Mouse (Mus musculus) ES-Bruce4 (cell line): ENCODE results near the gene Epha7. TPM values are rescaled to one million over a fixed set of nuclear protein-coding genes. Genes with fewer than 3 reads are reported as not detected.

Experiments used
- H3K27ac ChIP-seq: 2 replicates; pipeline ENCODE4 v1.5.1; 2012; ENCODE audit warnings: low read length, inconsistent platforms; ENCODE audit not compliant: insufficient read depth
- H3K27me3 ChIP-seq: 2 replicates; pipeline ENCODE4 v1.6.1; 2012; ENCODE audit warnings: mild to moderate bottlenecking, low read length, inconsistent platforms; ENCODE audit not compliant: control insufficient read depth, poor library complexity, insufficient read depth, severe bottlenecking
- H3K36me3 ChIP-seq: 2 replicates; pipeline ENCODE4 v1.6.1; 2012; ENCODE audit warnings: inconsistent platforms, mild to moderate bottlenecking, low read length, moderate library complexity; ENCODE audit not compliant: control insufficient read depth, poor library complexity, insufficient read depth, severe bottlenecking
- H3K4me1 ChIP-seq: one replicate; pipeline ENCODE4 v1.8.1; 2011; ENCODE audit warnings: low read length; ENCODE audit not compliant: control insufficient read depth, insufficient read depth
- H3K4me3 ChIP-seq: 2 replicates; pipeline ENCODE4 v1.5.1; 2011; ENCODE audit warnings: low read depth, mild to moderate bottlenecking, low read length
- H3K9ac ChIP-seq: 2 replicates; pipeline ENCODE4 v1.6.1; 2012; ENCODE audit warnings: low read depth, mild to moderate bottlenecking, inconsistent platforms; ENCODE audit not compliant: poor library complexity, severe bottlenecking
- H3K9me3 ChIP-seq: replicated peaks from 2 replicates; pipeline ENCODE4 v1.6.1; 2012; ENCODE audit warnings: mild to moderate bottlenecking, low read length, inconsistent platforms; ENCODE audit not compliant: control insufficient read depth, poor library complexity, insufficient read depth, severe bottlenecking
- CTCF ChIP-seq: IDR thresholded peaks from one replicate; pipeline ENCODE4 v1.8.1; 2011; ENCODE audit warnings: low read depth, low read length
- EP300 ChIP-seq: IDR thresholded peaks from 2 replicates; pipeline ENCODE4 v1.6.1; 2011; ENCODE audit warnings: low read depth, low read length; ENCODE audit not compliant: insufficient read depth
- POLR2A ChIP-seq: IDR thresholded peaks from one replicate; pipeline ENCODE4 v1.8.1; 2011; ENCODE audit warnings: low read length; ENCODE audit not compliant: insufficient read depth
- polyA plus RNA-seq: library from polyadenylated mRNA; stranded (reverse); fragments of >200 nt; gene quantifications from 2 replicates; pipeline ENCODE4 v1.2.4, GENCODE M21; 2011; ENCODE audit warnings: low read depth; ENCODE audit not compliant: missing spikeins, insufficient read depth, insufficient read length

Epha7 gene
- polyA plus RNA-seq, 1 experiment: 4.2 TPM

GRCm38 (mm10) chr4:28846311-28846710, 33.4 kb downstream of the Epha7 start:
- Histone ChIP-seq H3K27me3 (no peaks in the 10 kb centered on the region), H3K4me1 (no peaks in the 10 kb centered on the region), H3K9ac (no peak overlapping the region), H3K36me3 (no peaks in the 10 kb centered on the region), H3K9me3 (no peaks in the 10 kb centered on the region), H3K27ac (no peak overlapping the region), H3K4me3 (no peak overlapping the region)
- no peak for TF ChIP-seq CTCF
- TF ChIP-seq EP300: no peak
- no peak for TF ChIP-seq POLR2A

GRCm38 (mm10) chr4:28850388-28850787, 37.5 kb downstream of the Epha7 start:
- Histone ChIP-seq H3K4me1 (no peaks in the 10 kb centered on the region), H3K9ac (no peak overlapping the region), H3K27me3 (no peaks in the 10 kb centered on the region), H3K36me3 (no peaks in the 10 kb centered on the region), H3K4me3 (no peak overlapping the region), H3K9me3 (no peaks in the 10 kb centered on the region), H3K27ac (no peak overlapping the region)
- TF ChIP-seq CTCF (no peak), EP300 (no peak), POLR2A (no peak)

- H3K36me3 ChIP-seq: no peaks in the 10 kb centered on the region
- no peak for TF ChIP-seq CTCF
- no peak for TF ChIP-seq EP300
- TF ChIP-seq POLR2A: no peak
- H3K9me3 ChIP-seq: no peaks in the 10 kb centered on the region
- H3K27me3 ChIP-seq: no peaks in the 10 kb centered on the region
- no peak overlapping the region for H3K9ac ChIP-seq
- no peaks in the 10 kb centered on the region for H3K4me1 ChIP-seq
- no peak overlapping the region for H3K27ac ChIP-seq
- H3K4me3 ChIP-seq: no peak overlapping the region
Observed at GRCm38 (mm10) chr4:28862845-28863666, 50.1 kb downstream of the Epha7 start.

GRCm38 (mm10) chr4:28866411-28866810, 53.5 kb downstream of the Epha7 start:
- no peaks in the 10 kb centered on the region for H3K27me3 ChIP-seq
- no peaks in the 10 kb centered on the region for H3K36me3 ChIP-seq
- H3K4me3 ChIP-seq: no peak overlapping the region
- TF ChIP-seq CTCF: no peak
- H3K4me1 ChIP-seq: no peaks in the 10 kb centered on the region
- H3K9me3 ChIP-seq: no peaks in the 10 kb centered on the region
- H3K9ac ChIP-seq: no peak overlapping the region
- H3K27ac ChIP-seq: no peak overlapping the region

- no peak overlapping the region for H3K4me3 ChIP-seq
- no peaks in the 10 kb centered on the region for H3K4me1 ChIP-seq
- no peaks in the 10 kb centered on the region for H3K27me3 ChIP-seq
- no peak overlapping the region for H3K27ac ChIP-seq
- H3K36me3 ChIP-seq: no peaks in the 10 kb centered on the region
- no peak overlapping the region for H3K9ac ChIP-seq
- TF ChIP-seq CTCF (no peak), POLR2A (no peak), EP300 (no peak)
- H3K9me3 ChIP-seq: no peaks in the 10 kb centered on the region
Observed at GRCm38 (mm10) chr4:28871615-28872014, 58.7 kb downstream of the Epha7 start.

GRCm38 (mm10) chr4:28881271-28882044, 68.5 kb downstream of the Epha7 start:
- Histone ChIP-seq H3K9ac (no peak overlapping the region), H3K9me3 (no peaks in the 10 kb centered on the region), H3K36me3 (no peaks in the 10 kb centered on the region), H3K4me3 (no peak overlapping the region), H3K4me1 (no peaks in the 10 kb centered on the region), H3K27ac (no peak overlapping the region), H3K27me3 (no peaks in the 10 kb centered on the region)
- no peak for TF ChIP-seq POLR2A
